Mouse (Mus musculus) erythroblast, embryonic 14.5 days (primary cell): Measurements from ENCODE around the gene Asb3. TPM values are rescaled to one million over a fixed set of nuclear protein-coding genes. Genes with fewer than 3 reads are reported as not detected.
A peak's percentile ranks its signal among the peaks of the same experiment; 100 is the strongest.
"Not testable (repeated sequence)": the region's sequence is repeated elsewhere in the genome, so short reads cannot be mapped to it uniquely, and the experiment has no call there.

ENCODE experiments used
- H3K27me3 ChIP-seq: 2 replicates; pipeline ENCODE4 v1.6.1; 2012; ENCODE audit warnings: inconsistent platforms; ENCODE audit not compliant: control insufficient read depth
- H3K36me3 ChIP-seq: 2 replicates; pipeline ENCODE4 v1.6.1; 2012; ENCODE audit warnings: mild to moderate bottlenecking, inconsistent platforms; ENCODE audit not compliant: control insufficient read depth
- H3K4me1 ChIP-seq: 2 replicates; pipeline ENCODE4 v1.6.1; 2012; ENCODE audit warnings: inconsistent platforms; ENCODE audit not compliant: control insufficient read depth
- H3K4me3 ChIP-seq: replicated peaks from 2 replicates; pipeline ENCODE3; 2012; ENCODE audit warnings: moderate library complexity, mild to moderate bottlenecking, inconsistent platforms
- H3K9me3 ChIP-seq: 2 replicates; pipeline ENCODE4 v1.6.1; 2012; ENCODE audit warnings: low read length, inconsistent platforms, mixed read lengths; ENCODE audit not compliant: control insufficient read depth
- GATA1 ChIP-seq: IDR thresholded peaks from 2 replicates; pipeline ENCODE4 v1.6.1; 2012; ENCODE audit warnings: low read length, inconsistent platforms, mixed read lengths
- TAL1 ChIP-seq: IDR thresholded peaks from 3 replicates; pipeline ENCODE4 v1.6.1; 2012; ENCODE audit warnings: low read length, inconsistent platforms, mixed read lengths
- polyA plus RNA-seq: library from polyadenylated mRNA; stranded (reverse); fragments of >175 nt; gene quantifications from 2 replicates; pipeline ENCODE4 v1.2.3, GENCODE M21; 2012

The Asb3 gene
- polyA plus RNA-seq, 1 experiment = 0.10 TPM

DNA sequence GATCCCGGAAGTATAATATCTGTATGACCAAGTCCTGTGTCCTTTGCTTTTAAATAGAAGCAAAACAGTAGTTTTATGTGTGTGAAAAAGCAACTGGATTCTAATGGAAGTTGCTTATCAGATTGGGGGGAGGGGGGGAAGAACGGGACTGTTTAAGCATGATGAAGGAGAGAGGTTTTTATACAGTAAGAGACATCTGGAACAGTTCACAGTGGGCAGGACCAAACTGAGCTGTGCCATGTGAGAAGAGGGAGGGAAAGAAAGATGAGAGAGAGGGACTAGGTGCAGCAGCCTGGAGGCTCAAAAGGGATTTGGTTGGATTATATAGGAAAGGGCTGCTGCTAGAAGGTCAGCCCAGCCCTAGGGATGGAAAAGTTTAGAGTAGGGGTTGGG lies 101.4 kb downstream of the Asb3 start:
- Histone ChIP-seq H3K27me3 (no peaks in the 10 kb centered on the region), H3K4me3 (peak overlapping the region; percentile 99), H3K4me1 (peaks cover 40% of the 10 kb centered on the region), H3K36me3 (peaks cover 32% of the 10 kb centered on the region), H3K9me3 (no peaks in the 10 kb centered on the region)
- TF ChIP-seq GATA1 (peak; percentile 52; the same call in 1 of the 2 replicates), TAL1 (no peak)

GRCm38 (mm10) chr11:30996670-30997069 lies 111.5 kb downstream of the Asb3 start:
- H3K27me3 ChIP-seq = no peaks in the 10 kb centered on the region
- TF ChIP-seq GATA1 (no peak), TAL1 (no peak)
- peaks cover 57% of the 10 kb centered on the region for H3K4me1 ChIP-seq
- no peak overlapping the region for H3K4me3 ChIP-seq
- peaks cover 16% of the 10 kb centered on the region for H3K36me3 ChIP-seq
- H3K9me3 ChIP-seq = no peaks in the 10 kb centered on the region

GRCm38 (mm10) chr11:30998199-30998598 lies 113.0 kb downstream of the Asb3 start:
- Histone ChIP-seq H3K36me3 (peaks cover 23% of the 10 kb centered on the region), H3K27me3 (no peaks in the 10 kb centered on the region), H3K4me1 (peaks cover 72% of the 10 kb centered on the region), H3K9me3 (no peaks in the 10 kb centered on the region), H3K4me3 (peak overlapping the region; percentile 31)
- TF ChIP-seq TAL1 (peak; percentile 58; the same call in 2 of the 3 replicates), GATA1 (peak; percentile 73)

- peak overlapping the region; percentile 31 for H3K4me3 ChIP-seq
- no peaks in the 10 kb centered on the region for H3K9me3 ChIP-seq
- peaks cover 77% of the 10 kb centered on the region for H3K4me1 ChIP-seq
- peaks cover 28% of the 10 kb centered on the region for H3K36me3 ChIP-seq
- H3K27me3 ChIP-seq = no peaks in the 10 kb centered on the region
- TF ChIP-seq GATA1 (peak; percentile 58), TAL1 (peak; percentile 54)
Measured at GRCm38 (mm10) chr11:30998704-30999103, 113.5 kb downstream of the Asb3 start.

GRCm38 (mm10) chr11:31000028-31000427 lies 114.8 kb downstream of the Asb3 start:
- Histone ChIP-seq H3K9me3 (no peaks in the 10 kb centered on the region), H3K4me3 (no peak overlapping the region), H3K27me3 (no peaks in the 10 kb centered on the region), H3K36me3 (peaks cover 34% of the 10 kb centered on the region), H3K4me1 (peaks cover 89% of the 10 kb centered on the region)
- TF ChIP-seq GATA1 = no peak
- no peak for TF ChIP-seq TAL1

DNA sequence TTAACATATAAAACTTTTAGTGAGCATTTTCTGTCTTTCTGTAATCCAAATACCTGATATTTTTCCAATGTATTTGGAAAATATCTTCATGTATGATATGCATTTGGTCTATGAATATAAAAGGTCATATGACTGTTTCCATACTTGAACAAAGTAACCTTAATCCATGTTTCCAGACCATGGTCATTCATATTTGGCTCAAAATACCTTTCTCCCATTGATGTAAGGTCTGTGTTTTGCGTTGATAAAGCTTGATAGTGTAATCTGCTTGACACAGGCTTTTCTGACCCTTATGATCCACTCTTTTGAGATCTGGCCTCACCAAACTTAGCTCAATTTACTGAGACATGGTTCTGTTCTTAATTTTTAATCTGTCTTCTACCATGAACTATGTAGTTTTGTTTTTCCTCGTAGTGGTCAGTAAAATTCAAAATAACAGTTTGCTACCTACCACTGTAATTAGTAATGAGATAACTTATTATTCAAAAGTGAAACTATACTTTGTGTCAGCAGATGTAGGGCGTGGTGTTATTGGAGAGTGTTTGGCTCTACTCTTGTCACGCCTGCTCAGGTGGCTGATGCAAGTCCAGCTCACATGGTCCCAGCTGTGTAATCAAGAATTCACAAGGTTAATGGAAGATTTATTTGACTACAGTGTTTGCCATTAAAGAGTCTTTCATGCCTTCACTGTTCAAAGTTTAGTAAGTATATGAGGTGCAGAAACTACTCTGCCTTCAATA lies 116.1 kb downstream of the Asb3 start:
- TF ChIP-seq TAL1 (peak; percentile 85), GATA1 (peak; percentile 87)
- Histone ChIP-seq H3K27me3 (no peaks in the 10 kb centered on the region), H3K36me3 (peaks cover 45% of the 10 kb centered on the region), H3K9me3 (no peaks in the 10 kb centered on the region), H3K4me3 (peak overlapping the region; percentile 43), H3K4me1 (peaks cover 96% of the 10 kb centered on the region)

- H3K9me3 ChIP-seq = peaks cover 12% of the 10 kb centered on the region
- H3K36me3 ChIP-seq = peaks cover 49% of the 10 kb centered on the region
- H3K27me3 ChIP-seq = not testable (repeated sequence)
- peaks cover 44% of the 10 kb centered on the region for H3K4me1 ChIP-seq
- peak overlapping the region; percentile 51 for H3K4me3 ChIP-seq
Measured at GRCm38 (mm10) chr11:31009668-31010067, 124.5 kb downstream of the Asb3 start.

- not testable (repeated sequence) for H3K4me3 ChIP-seq, H3K9me3 ChIP-seq, H3K4me1 ChIP-seq, H3K27me3 ChIP-seq, H3K36me3 ChIP-seq
Measured at GRCm38 (mm10) chr11:31017466-31017865, 132.2 kb downstream of the Asb3 start.

- H3K4me3 ChIP-seq = no peak overlapping the region
- no peaks in the 10 kb centered on the region for H3K9me3 ChIP-seq
- peaks cover 6% of the 10 kb centered on the region for H3K4me1 ChIP-seq
- peaks cover 10% of the 10 kb centered on the region for H3K36me3 ChIP-seq
- no peaks in the 10 kb centered on the region for H3K27me3 ChIP-seq
- no peak for TF ChIP-seq GATA1
- no peak for TF ChIP-seq TAL1
Measured at GRCm38 (mm10) chr11:31034958-31035357, 149.7 kb downstream of the Asb3 start.

DNA sequence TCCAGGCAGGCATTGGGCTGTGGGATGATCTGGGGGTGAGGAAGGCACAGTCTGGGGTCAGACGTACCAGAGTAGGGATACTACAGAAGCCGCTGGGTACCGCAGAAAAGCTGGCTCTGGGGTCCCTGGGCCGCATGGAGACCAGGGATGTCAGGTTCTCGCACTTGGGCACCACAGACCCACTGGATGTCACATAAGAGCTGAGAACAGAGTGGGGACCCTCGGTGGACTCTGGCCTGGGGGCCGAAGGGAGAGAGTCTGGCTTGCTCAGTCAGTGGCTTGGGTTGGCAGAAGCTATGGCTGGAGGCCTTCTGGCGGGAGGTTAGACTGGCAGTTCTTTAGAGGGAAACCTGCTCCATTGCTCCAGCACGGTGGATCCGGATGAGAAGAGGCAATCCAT lies 204.8 kb downstream of the Asb3 start:
- H3K27me3 ChIP-seq = no peaks in the 10 kb centered on the region
- no peak overlapping the region for H3K4me3 ChIP-seq
- no peak for TF ChIP-seq GATA1
- TF ChIP-seq TAL1 = no peak
- peaks cover 4% of the 10 kb centered on the region for H3K4me1 ChIP-seq
- peaks cover 17% of the 10 kb centered on the region for H3K36me3 ChIP-seq
- no peaks in the 10 kb centered on the region for H3K9me3 ChIP-seq
